Mouse (Mus musculus) lung, embryonic 14.5 days (tissue): ENCODE data around the gene Osbpl8. TPM values are rescaled to one million over a fixed set of nuclear protein-coding genes. Genes with fewer than 3 reads are reported as not detected.

Source experiments
- ATAC-seq: fragments of 200-750 bp; cut with Nextera tagmentation; 2 replicates; pipeline ENCODE4 v1.8.0; 2017; ENCODE audit warnings: mild to moderate bottlenecking, moderate TSS enrichment, moderate library complexity; ENCODE audit not compliant: insufficient read depth
- DNase-seq: peaks from one replicate; pipeline ENCODE4 v3.0.0-alpha.2; 2015
- H3K27ac ChIP-seq: fragments of 300-500 bp; sonication (generic); 2 replicates; pipeline ENCODE4 v1.5.1; 2014; ENCODE audit warnings: low read depth, mild to moderate bottlenecking, moderate library complexity
- H3K27me3 ChIP-seq: fragments of 300-500 bp; sonication (generic); 2 replicates; pipeline ENCODE4 v1.6.1; 2014; ENCODE audit warnings: low read length, control low read depth; ENCODE audit not compliant: insufficient read depth
- H3K36me3 ChIP-seq: fragments of 300-500 bp; sonication (generic); 2 replicates; pipeline ENCODE4 v1.6.1; 2014; ENCODE audit warnings: control low read depth; ENCODE audit not compliant: insufficient read depth
- H3K4me1 ChIP-seq: fragments of 300-500 bp; sonication (generic); 2 replicates; pipeline ENCODE4 v1.6.1; 2014; ENCODE audit warnings: antibody characterized with exemption, control low read depth; ENCODE audit not compliant: insufficient read depth
- H3K4me2 ChIP-seq: fragments of 300-500 bp; sonication (generic); 2 replicates; pipeline ENCODE4 v1.6.1; 2014; ENCODE audit warnings: mild to moderate bottlenecking
- H3K4me3 ChIP-seq: fragments of 300-500 bp; sonication (generic); 2 replicates; pipeline ENCODE4 v1.5.1; 2014; ENCODE audit warnings: low read depth, low read length
- H3K9ac ChIP-seq: fragments of 300-500 bp; sonication (generic); 2 replicates; pipeline ENCODE4 v1.6.1; 2014
- H3K9me3 ChIP-seq: fragments of 300-500 bp; sonication (generic); 2 replicates; pipeline ENCODE4 v1.6.1; 2016; ENCODE audit warnings: low read depth, low read length, control low read depth
- CTCF ChIP-seq: IDR thresholded peaks from 2 replicates; pipeline ENCODE4 v1.5.1; 2016; ENCODE audit warnings: antibody characterized with exemption, low read depth
- WGBS: fragments of 180-500 bp; shearing (Covaris S2); extraction: QIAGEN DNeasy Blood & Tissue Kit; methylation state at CpG from one replicate; pipeline ENCODE4 v1.1.7; 2014; 5-methylcytosine and 5-hydroxymethylcytosine counted together
- polyA plus RNA-seq: library from polyadenylated mRNA; unstranded; fragments of >200 nt; fragmentation: Nextera tagmentation; extraction: Ambion mirVana; gene quantifications from 2 replicates; pipeline ENCODE4 v1.2.1, GENCODE M21; 2014

Gene Osbpl8
- polyA plus RNA-seq, 1 experiment from 2014 or later: 10.8 TPM

DNA sequence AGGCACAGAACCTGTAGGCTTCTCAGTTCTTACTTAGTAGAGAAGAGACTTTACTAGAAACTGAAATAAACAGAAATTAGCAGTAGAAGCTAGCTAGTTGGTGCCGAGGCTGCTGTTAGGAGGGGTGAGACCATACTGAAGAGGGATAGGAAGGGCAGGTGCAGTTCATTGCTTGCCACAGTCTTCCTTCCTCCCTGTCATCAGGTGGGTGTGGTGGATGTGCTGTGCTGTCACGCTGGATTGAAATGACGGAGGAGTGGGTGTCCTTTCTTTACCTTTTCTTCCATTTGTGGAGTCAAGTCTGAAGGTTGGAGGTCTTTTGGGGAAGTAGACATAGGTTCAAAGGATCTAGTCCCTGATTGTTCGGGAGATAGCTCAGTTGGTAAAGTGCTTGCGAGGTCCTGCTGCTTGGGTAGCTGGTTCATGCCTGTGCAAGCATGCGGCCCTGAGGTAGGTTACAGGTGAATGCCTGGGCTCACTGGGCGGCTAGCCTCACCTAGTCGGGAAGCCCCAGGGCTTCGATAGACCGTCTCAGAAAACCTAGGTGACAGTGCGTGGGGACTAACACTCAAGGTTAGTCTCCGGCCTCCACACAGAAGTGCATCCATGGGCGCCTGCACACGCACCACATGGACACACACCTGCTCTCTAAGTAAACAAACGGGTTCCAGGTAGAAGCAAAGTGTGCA, 6.8 kb downstream of the Osbpl8 start:
- TF ChIP-seq CTCF: no peak
- no peaks in the 10 kb centered on the region for H3K36me3 ChIP-seq
- DNase-seq: no peak
- H3K9me3 ChIP-seq: no peaks in the 10 kb centered on the region
- H3K4me1 ChIP-seq: no peaks in the 10 kb centered on the region
- 88% methylated on average over 15 of the region's 15 CpGs for WGBS
- H3K27me3 ChIP-seq: no peaks in the 10 kb centered on the region
- H3K27ac ChIP-seq: no peak overlapping the region
- H3K9ac ChIP-seq: no peak overlapping the region
- no peak for ATAC-seq
- no peak overlapping the region for H3K4me2 ChIP-seq
- H3K4me3 ChIP-seq: no peak overlapping the region

DNA sequence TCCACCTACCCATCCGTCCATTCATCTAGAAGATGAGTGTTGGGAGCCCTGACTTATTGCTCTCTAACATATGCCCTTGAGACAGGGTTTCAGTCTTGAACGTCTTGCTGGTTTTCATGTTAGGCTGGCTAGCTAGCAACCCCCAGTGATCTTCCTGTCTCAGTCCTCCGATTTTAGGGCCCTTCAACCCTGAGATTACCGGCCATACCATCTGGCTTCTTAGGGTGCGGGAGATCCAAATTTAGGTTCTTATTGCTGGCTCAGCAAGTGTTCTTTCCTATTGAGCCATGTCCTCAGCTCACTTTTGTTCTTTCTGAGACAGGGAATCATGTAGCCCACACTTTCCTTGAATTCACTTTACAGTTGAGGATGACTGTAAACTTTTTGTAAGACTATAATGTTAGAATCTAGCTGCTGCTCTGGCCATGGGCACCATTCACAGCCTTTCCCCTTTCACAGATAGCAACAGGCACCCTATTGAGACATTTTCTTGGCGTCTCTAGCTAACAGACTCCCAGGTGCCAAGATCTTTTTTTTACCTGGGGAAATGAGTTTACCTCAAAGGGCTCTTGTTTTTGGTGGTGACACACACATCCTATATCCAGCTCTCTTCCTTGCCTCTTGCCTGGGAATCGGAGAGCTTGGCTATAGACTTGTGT, 9.2 kb downstream of the Osbpl8 start:
- no peak overlapping the region for H3K27ac ChIP-seq
- no peaks in the 10 kb centered on the region for H3K27me3 ChIP-seq
- no peak for ATAC-seq
- WGBS: 77% methylated on average over 7 of the region's 7 CpGs
- H3K4me3 ChIP-seq: no peak overlapping the region
- no peak overlapping the region for H3K9ac ChIP-seq
- DNase-seq: no peak
- H3K36me3 ChIP-seq: no peaks in the 10 kb centered on the region
- H3K4me1 ChIP-seq: no peaks in the 10 kb centered on the region
- H3K9me3 ChIP-seq: no peaks in the 10 kb centered on the region
- no peak for TF ChIP-seq CTCF
- H3K4me2 ChIP-seq: no peak overlapping the region

DNA sequence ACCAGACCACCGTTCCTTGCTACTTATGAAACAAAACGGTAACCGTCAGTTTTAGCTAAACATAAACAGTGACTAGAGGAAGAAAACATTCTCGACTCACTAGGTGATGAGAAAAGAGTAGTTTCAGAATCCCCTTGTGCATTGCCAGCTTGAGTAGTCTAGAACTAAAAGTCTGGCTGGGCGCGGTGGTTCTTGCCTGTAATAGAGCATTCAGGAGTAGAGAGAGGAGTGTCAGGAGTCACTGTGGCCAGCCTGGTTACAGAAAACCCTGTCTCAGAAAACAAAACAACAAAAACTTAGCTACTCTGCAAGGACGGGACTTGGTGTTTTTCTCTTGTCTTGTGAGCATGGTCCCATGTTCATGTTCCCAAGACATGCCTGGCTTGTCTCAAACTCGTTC, 12.8 kb downstream of the Osbpl8 start:
- H3K4me3 ChIP-seq: no peak overlapping the region
- WGBS: 72% methylated on average over 8 of the region's 8 CpGs
- DNase-seq (no peak), ATAC-seq (no peak)
- TF ChIP-seq CTCF: no peak
- H3K4me2 ChIP-seq: no peak overlapping the region
- H3K9ac ChIP-seq: no peak overlapping the region
- H3K4me1 ChIP-seq: no peaks in the 10 kb centered on the region
- H3K9me3 ChIP-seq: no peaks in the 10 kb centered on the region
- no peaks in the 10 kb centered on the region for H3K27me3 ChIP-seq
- no peak overlapping the region for H3K27ac ChIP-seq
- H3K36me3 ChIP-seq: no peaks in the 10 kb centered on the region

DNA sequence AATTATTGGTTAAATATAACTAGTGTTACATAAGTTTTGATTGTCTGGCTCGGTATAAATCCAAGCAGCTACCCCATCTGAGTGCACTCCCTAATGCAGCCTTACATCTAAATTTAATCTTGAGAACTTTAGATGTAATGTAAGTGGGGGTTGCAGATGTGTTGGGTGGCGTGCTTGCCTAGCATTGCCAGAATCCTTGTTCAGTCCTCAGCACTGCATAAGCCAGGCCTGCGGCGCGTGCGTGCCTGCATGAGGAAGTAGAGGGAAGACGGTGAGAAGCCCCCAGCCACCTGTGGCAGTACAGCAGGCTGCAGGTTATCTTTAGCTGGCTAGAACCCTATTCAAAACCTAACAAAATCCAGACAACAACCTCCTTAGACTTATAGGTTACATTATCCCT, 13.5 kb downstream of the Osbpl8 start:
- Histone ChIP-seq H3K27me3 (no peaks in the 10 kb centered on the region), H3K9ac (no peak overlapping the region), H3K27ac (no peak overlapping the region), H3K9me3 (no peaks in the 10 kb centered on the region), H3K4me3 (no peak overlapping the region), H3K4me1 (no peaks in the 10 kb centered on the region), H3K4me2 (no peak overlapping the region), H3K36me3 (no peaks in the 10 kb centered on the region)
- TF ChIP-seq CTCF: no peak
- ATAC-seq: no peak
- DNase-seq: no peak
- WGBS: 88% methylated on average over 7 of the region's 7 CpGs

DNA sequence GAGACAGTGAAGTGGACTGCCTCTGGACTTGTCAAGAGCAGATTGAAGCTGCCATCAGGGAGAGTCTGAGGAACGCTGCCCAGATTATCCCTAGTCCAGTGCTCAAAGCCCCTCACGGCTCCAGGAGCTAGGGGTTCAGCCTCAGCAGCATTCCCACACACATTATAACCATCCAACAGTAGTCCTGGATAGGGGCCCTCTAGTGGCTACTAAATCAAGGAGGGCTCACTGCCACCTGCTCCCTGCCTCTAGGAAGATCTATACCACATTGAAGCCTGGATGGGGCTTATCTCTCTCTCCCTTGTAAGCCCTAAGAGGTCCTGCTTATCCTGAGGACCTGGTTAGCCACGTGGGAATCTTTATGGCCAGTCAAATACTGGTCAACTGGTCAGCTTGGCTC, 16.1 kb downstream of the Osbpl8 start:
- ATAC-seq (no peak; the same call in 1 of the 2 replicates), DNase-seq (peak; percentile 24)
- peak; percentile 31; the same call in 1 of the 2 replicates for TF ChIP-seq CTCF
- Histone ChIP-seq H3K27ac (no peak overlapping the region), H3K4me1 (no peaks in the 10 kb centered on the region), H3K9me3 (no peaks in the 10 kb centered on the region), H3K4me3 (no peak overlapping the region), H3K36me3 (no peaks in the 10 kb centered on the region), H3K9ac (no peak overlapping the region), H3K4me2 (no peak overlapping the region), H3K27me3 (no peaks in the 10 kb centered on the region)
- 41% methylated on average over 3 of the region's 3 CpGs for WGBS

DNA sequence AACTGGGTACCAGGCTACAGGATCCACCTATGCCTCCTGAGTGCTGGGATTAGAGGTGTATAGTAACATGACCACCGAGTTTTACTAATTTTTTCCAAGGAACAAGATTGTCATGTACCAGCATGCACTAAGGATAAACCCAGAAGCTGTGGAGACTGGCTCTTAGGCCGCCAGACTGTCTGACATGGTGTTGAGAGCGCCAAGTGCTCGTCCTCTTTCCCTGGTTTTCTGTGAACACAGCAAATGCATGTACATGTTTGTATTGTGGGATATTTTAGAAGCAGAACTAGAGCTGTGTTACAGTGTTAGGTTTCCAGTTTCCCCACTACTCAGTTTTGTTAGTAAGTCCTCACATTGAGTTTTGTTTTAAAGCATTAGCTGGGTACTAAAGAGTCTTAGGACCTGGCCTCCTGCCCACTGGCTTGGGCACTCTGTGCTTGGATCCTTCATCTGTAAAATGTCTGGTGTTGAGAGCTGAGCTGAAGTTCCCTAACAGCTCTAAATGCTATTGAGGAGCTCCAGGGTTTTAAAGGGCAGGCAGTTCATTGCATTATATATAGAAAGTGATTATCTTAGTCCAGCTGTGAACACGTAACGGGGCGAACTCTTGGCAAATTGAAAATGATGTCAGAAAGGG, 19.2 kb downstream of the Osbpl8 start:
- H3K9ac ChIP-seq: no peak overlapping the region
- DNase-seq (no peak), ATAC-seq (no peak)
- no peaks in the 10 kb centered on the region for H3K36me3 ChIP-seq
- H3K4me3 ChIP-seq: no peak overlapping the region
- H3K27me3 ChIP-seq: no peaks in the 10 kb centered on the region
- WGBS: 72% methylated on average over 7 of the region's 7 CpGs
- H3K27ac ChIP-seq: no peak overlapping the region
- H3K4me1 ChIP-seq: no peaks in the 10 kb centered on the region
- no peak overlapping the region for H3K4me2 ChIP-seq
- no peaks in the 10 kb centered on the region for H3K9me3 ChIP-seq
- TF ChIP-seq CTCF: no peak

DNA sequence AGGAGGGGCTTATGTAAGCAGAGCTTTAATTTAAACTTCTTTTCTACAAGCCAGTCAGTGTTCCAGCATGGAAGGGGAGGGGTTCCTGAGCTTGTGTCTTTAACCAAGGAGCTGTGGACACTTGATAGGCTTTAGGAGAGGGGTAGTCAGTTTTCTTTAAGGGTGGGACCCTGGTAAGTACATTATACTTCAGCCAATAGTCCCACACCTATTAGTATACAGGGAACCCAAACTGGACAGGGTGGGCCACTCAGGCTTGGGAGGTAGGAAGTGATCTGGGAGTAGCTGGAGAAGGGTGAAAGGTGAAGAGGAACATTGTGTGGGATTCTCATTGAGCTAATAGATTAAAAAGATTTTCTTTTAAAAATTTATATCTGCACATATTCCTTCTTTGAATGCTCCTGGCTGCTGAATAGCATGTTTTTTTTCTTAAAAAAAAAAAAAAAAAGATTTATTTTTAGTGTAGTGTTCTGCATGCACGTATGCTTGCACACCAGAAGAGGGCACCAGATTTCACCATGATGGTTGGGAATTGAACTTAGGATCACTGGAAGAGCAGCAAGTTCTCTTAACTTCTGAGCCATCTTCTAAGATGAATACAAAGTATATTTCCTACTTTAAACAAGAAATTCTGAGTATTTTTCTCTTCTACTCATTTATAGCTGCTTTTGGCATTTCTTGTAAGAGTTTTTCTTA, 21.2 kb downstream of the Osbpl8 start:
- Histone ChIP-seq H3K27ac (no peak overlapping the region), H3K9me3 (no peaks in the 10 kb centered on the region), H3K4me3 (no peak overlapping the region), H3K27me3 (no peaks in the 10 kb centered on the region), H3K9ac (no peak overlapping the region), H3K4me2 (no peak overlapping the region), H3K36me3 (no peaks in the 10 kb centered on the region), H3K4me1 (no peaks in the 10 kb centered on the region)
- ATAC-seq (no peak), DNase-seq (no peak)
- 70% methylated on average over 1 of the region's 1 CpGs for WGBS
- peak; percentile 24; the same call in 1 of the 2 replicates for TF ChIP-seq CTCF
